Mouse (Mus musculus) brain, embryonic 14.5 days (tissue): Measurements from ENCODE around the gene Nppa. TPM values are rescaled to one million over a fixed set of nuclear protein-coding genes. Genes with fewer than 3 reads are reported as not detected.
"Not testable (repeated sequence)": the region's sequence is repeated elsewhere in the genome, so short reads cannot be mapped to it uniquely, and the experiment has no call there.

Source experiments
- DNase-seq: peaks from one replicate; pipeline ENCODE4 v3.0.0-alpha.2; 2011; ENCODE audit warnings: low read depth
- CTCF ChIP-seq: fragments of 200-500 bp; IDR thresholded peaks from 2 replicates; pipeline ENCODE4 v1.5.1; 2012; ENCODE audit warnings: inconsistent platforms, mild to moderate bottlenecking, moderate library complexity, borderline replicate concordance; ENCODE audit not compliant: insufficient read depth, insufficient read length; ENCODE audit errors: extremely low read depth
- POLR2A ChIP-seq: fragments of 200-500 bp; IDR thresholded peaks from 2 replicates; pipeline ENCODE4 v1.6.1; 2012; ENCODE audit warnings: mild to moderate bottlenecking, inconsistent platforms, borderline replicate concordance; ENCODE audit not compliant: poor library complexity, insufficient read depth, insufficient read length, severe bottlenecking; ENCODE audit errors: extremely low read depth
- polyA plus RNA-seq: library from polyadenylated mRNA; depleted of rRNA; stranded (reverse); fragments of >200 nt; gene quantifications from 2 replicates; pipeline ENCODE4 v1.2.3, GENCODE M21; 2012; rRNA removed

Nppa gene
- polyA plus RNA-seq, 1 experiment = 1.1 TPM

DNA sequence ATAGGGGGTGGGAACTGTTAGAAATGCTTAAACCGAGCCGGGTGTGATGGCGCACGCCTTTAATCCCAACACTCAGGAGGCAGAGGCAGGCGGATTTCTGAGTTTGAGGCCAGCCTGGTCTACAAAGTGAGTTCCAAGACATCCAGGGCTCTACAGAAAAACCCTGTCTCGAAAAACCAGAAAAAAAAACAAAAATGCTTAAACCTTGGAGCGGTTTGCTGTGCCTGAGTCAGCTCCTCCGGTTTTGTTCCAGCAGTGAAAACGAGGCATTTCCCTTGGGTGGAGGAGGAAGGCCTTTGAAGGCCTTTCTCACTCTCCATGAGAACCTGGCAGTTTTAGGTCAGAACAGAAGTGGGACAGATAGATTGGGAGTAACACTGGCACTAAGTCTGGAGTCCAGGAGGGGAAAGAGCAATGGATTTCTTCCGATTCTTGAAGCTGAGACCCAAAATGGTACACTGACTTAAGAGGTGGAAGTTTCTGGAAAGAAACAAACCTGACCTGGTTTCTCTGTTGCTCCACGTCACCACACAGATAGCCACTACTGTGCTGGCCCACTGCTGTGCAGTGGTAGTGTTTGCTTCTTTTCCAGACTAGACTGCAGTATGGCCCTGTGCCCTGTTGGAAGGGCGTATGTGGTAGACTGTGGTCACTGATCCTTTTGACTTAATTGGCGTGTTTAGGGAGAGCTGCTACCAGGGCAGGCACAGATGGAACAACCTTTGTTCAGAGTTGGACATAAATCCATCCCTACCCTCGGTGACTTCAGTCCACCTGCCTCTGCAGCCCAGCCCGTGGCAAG, 39.7 kb downstream of the Nppa start:
- TF ChIP-seq CTCF (no peak), POLR2A (no peak)
- DNase-seq = no peak

DNA sequence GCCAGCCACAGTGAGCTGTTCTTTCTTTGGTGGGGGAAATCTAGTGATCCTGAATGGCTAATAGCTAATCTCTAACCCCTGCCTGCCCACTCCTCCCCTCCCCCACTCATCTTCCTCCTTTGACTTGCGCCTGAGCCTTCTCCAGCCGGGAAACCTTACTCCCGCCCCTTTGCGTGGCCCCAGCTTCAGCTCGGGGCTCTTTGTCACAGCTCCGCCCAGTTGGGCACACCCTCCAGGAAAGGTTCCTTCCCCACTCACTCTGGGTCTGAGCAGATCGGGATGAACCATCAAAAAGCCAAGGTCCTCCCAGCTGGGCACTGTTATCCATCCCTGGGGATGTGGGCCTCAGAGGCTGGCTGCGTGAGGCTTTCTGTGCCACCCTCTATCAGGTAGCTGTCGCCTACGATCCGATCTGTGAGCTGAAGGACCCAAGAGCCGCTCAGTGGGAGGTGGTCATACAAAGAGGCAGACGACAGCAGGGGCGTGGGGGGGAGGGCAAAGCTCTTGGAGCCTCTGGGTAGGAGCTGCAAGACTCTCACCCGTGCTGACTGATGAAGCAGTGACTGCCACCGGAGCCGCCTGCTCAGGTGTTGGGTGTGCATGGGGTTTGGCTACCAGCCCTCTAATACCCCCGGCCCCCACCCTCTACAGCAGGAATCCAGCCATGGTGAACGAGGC, 40.5 kb downstream of the Nppa start:
- no peak for TF ChIP-seq CTCF
- peak; percentile 14; the same call in 1 of the 2 replicates for TF ChIP-seq POLR2A
- peak; percentile 87 for DNase-seq

GRCm38 (mm10) chr4:148041611-148042191, 41.2 kb downstream of the Nppa start:
- TF ChIP-seq POLR2A (no peak), CTCF (no peak)
- DNase-seq = no peak

DNA sequence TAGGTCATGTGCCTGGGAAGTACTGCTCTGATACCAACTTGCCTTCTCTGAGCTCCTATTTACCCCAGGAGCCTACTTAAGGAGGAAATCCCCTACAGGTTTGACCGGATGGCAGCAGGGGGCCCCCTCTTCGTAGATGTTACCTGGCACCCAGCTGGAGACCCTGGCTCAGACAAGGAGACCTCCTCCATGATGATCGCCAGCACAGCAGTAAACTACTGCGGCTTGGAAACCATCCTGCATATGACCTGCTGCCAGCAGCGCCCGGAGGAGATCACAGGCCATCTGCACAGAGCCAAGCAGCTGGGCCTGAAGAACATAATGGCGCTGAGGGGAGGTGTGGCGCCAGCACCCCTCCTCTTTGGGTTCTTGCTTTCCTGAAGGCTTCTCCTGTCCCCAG, 42.8 kb downstream of the Nppa start:
- not testable (repeated sequence) for DNase-seq

DNA sequence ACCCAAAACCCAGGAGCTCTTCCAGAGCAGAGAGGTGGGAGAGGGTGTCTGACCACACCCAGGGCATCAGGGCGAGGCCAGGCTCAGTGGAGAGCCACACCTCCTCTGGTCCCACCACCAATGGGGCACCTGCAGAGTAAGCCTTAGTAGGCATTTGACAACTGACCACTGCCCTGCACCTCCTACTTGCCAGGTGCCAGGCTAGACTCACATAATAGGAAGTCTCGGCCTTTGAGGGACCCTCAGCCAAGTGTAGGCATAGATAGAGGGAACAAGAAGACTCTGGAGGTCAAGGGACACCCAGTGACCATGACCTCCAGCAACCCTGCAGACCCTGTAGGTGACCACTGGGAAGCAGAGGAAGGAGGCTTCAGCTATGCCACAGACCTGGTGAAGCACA, 43.6 kb downstream of the Nppa start:
- no peak for TF ChIP-seq CTCF
- no peak for DNase-seq

- peak; percentile 23 for DNase-seq
- TF ChIP-seq CTCF (no peak), POLR2A (no peak)
Measured at GRCm38 (mm10) chr4:148046450-148047031, 46.0 kb downstream of the Nppa start.

DNA sequence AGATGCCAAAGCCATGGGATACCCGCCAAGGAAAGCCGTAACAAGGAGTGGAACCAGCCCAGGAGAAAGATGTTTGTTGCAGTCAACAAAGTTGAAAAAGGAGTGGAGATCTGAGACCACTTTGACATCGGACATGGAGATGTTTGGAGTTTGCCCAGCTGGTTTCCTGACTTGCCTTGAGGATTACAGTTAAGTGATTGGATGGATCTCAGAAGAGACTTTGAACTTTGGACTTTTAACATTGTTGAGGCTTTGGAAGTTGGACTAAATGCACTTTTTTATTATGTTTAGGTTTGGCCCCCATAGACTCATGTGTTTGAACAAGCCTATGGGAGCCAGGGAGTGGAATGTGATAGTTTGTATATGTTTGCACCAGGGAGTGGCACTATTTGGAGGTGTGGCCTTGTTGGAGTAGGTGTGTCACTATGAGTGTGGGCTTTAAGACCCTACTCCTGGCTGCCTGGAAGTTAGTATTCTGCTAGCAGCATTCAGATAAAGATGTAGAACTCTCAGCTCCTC, 49.9 kb downstream of the Nppa start:
- not testable (repeated sequence) for DNase-seq

GRCm38 (mm10) chr4:148051046-148051776, 50.7 kb downstream of the Nppa start:
- TF ChIP-seq CTCF (no peak), POLR2A (no peak)
- DNase-seq = no peak

Other genes with a start within 250 kb of the Nppa start
- gene Zfp984, start 190.9 kb upstream of the Nppa start, polyA plus RNA-seq = 2.7 TPM in 2 replicates
- 6.7 and 8.4 TPM in 2 replicates for gene Zfp933, start 152.4 kb upstream of the Nppa start, polyA plus RNA-seq
- gene Miip, start 131.9 kb upstream of the Nppa start, polyA plus RNA-seq = 82.1 and 132 TPM in 2 replicates
- 7.9 and 8.6 TPM in 2 replicates for gene Fv1, start 131.7 kb upstream of the Nppa start, polyA plus RNA-seq
- 61.7 and 84.6 TPM in 2 replicates for gene Mfn2, start 96.0 kb upstream of the Nppa start, polyA plus RNA-seq
- gene Plod1, start 64.0 kb upstream of the Nppa start, polyA plus RNA-seq = 19.7 and 25.3 TPM in 2 replicates
- 56.2 and 63.5 TPM in 2 replicates for gene 2510039O18Rik, start 59.8 kb upstream of the Nppa start, polyA plus RNA-seq
- gene Nppb, start 14.9 kb upstream of the Nppa start, polyA plus RNA-seq = not detected in 2 replicates
- gene Clcn6, start 38.1 kb downstream of the Nppa start, polyA plus RNA-seq = 57.2 and 64.1 TPM in 2 replicates
- gene Mthfr, start 38.4 kb downstream of the Nppa start, polyA plus RNA-seq = 38.6 and 39.4 TPM in 2 replicates
- 4.6 and 5.7 TPM in 2 replicates for gene Agtrap, start 87.3 kb downstream of the Nppa start, polyA plus RNA-seq
- gene Mad2l2, start 129.7 kb downstream of the Nppa start, polyA plus RNA-seq = 111 and 132 TPM in 2 replicates
- 54.9 and 73.0 TPM in 2 replicates for gene Draxin, start 130.0 kb downstream of the Nppa start, polyA plus RNA-seq
- 18.1 and 25.3 TPM in 2 replicates for gene Fbxo6, start 151.4 kb downstream of the Nppa start, polyA plus RNA-seq
- gene Fbxo44, start 159.8 kb downstream of the Nppa start, polyA plus RNA-seq = 122 and 144 TPM in 2 replicates
- 2.6 and 5.1 TPM in 2 replicates for gene Fbxo2, start 159.9 kb downstream of the Nppa start, polyA plus RNA-seq